Mouse (Mus musculus): ENCODE measurements around the gene Agps.

Agps gene

GRCm38 (mm10) chr2:75828931-75829610 lies 2.9 kb upstream of the Agps start:
- peak in 1 of 2 experiments; percentile 11 for DNase-seq (ENCODE audit: low spot score in 2 of 2)

GRCm38 (mm10) chr2:75830233-75830632 lies 1.7 kb upstream of the Agps start:
- no peak for DNase-seq (ENCODE audit: low spot score in 2 of 2)

- DNase-seq (ENCODE audit: low spot score in 2 of 2) = no peak
Measured at GRCm38 (mm10) chr2:75832781-75833180, 804 bp downstream of the Agps start.

- no peak for DNase-seq (ENCODE audit: low spot score in 2 of 2)
Measured at GRCm38 (mm10) chr2:75834492-75834891, 2.5 kb downstream of the Agps start.

DNA sequence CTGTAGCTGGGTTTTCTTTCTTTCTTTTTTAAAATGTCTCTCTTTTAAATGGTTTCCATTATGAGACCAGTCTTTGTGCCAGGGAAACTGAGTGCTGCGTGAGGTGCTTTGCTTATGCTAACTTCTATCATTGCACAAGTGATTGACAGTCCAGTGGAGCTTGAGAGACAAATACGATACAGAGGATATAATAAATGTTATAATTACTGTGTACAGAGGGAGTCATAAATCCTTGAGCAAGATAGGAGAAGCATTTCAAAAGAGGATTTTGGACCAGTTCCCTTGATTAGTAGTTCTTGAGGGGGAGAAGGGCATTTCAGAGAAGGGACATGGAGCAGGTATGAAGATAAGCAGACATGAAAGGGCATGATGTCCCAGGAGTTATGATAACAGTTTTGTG lies 10.3 kb downstream of the Agps start:
- DNase-seq (ENCODE audit: low spot score in 2 of 2) = no peak

DNA sequence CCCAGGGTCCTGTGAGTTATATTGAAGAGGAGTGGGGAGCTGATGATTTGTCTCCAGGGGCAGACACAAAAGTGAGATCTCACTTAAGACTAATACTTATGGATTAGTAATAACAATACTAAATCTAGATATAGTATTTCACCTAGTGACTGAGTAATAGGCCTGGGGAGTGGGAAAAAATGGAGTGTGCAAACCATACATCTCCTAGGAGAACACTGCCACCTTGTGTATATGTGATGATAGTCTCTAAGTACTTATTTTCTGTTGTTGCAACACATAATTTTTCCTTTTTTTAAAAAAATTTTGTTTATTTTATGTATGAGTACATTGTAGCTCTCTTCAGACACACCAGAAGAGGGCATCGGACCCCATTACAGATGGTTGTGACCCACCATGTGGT lies 15.7 kb downstream of the Agps start:
- DNase-seq (ENCODE audit: low spot score in 2 of 2) = no peak

DNA sequence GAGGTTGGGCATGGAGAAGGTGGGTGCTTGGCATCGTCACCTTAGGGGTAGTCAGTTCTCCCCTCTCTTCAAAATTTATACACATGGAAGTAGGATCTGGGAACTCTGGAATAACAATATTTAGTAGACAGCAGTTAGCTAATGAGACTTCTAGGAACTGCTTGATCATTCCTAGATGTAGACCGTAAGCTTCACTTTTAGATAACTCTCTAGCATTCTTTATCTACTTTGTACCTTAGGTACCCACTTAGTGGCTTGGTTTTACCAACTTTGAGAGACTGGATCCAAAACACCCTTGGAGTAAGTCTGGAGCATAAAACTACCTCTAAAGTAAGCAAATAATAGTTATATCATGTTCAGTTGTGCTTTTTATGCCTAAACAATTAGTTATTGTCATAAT lies 20.5 kb downstream of the Agps start:
- no peak for DNase-seq (ENCODE audit: low spot score in 2 of 2)

GRCm38 (mm10) chr2:75854136-75854535 lies 22.2 kb downstream of the Agps start:
- no peak for DNase-seq (ENCODE audit: low spot score in 2 of 2)

DNA sequence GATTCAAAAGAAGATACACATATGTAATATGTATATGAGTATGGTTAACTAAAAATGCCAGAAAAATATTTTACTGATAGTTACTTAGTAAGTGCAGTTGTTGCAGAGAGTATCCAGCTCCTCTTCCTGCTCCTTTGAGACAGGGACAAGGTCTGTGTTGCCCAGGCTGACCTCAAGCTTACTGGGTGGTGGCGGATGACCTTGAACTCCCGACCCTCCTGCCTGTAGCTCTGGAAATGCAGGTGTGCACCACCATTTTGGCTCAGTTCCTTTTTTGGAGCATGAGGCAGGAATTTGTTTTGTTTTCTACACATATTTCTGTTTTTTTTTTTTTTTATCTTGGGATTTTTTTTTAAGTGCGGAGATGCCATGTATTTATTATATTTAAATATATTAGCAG lies 29.1 kb downstream of the Agps start:
- DNase-seq (ENCODE audit: low spot score in 2 of 2) = no peak

- no peak for DNase-seq (ENCODE audit: low spot score in 2 of 2)
Measured at GRCm38 (mm10) chr2:75869604-75870003, 37.6 kb downstream of the Agps start.

GRCm38 (mm10) chr2:75874008-75874559 lies 42.1 kb downstream of the Agps start:
- DNase-seq (ENCODE audit: low spot score in 2 of 2) = no peak

- DNase-seq (ENCODE audit: low spot score in 2 of 2) = no peak
Measured at GRCm38 (mm10) chr2:75879791-75880190, 47.8 kb downstream of the Agps start.

- peak in 1 of 2 experiments; percentile 30 for DNase-seq (ENCODE audit: low spot score in 2 of 2)
Measured at GRCm38 (mm10) chr2:75883543-75883942, 51.6 kb downstream of the Agps start.

DNA sequence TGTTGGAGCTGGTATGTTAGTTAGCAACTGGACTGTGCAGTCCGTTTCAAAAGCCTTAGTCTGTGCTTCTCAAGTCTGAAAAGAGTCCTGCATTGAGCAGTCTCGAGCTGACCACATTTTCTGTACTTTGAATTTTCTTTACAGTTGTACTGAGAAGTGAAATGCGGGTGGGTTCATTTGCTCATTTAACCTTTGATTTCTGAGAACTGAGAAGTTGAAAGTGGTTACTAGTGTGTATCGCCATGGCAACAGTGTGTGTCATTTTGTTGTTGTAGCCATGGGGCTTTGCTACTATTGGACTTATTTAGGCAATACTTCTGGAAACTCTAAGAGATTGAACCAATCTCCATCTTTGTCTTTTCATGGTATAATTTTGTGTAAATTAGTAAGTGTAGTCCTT lies 60.0 kb downstream of the Agps start:
- no peak for DNase-seq (ENCODE audit: low spot score in 2 of 2)

DNA sequence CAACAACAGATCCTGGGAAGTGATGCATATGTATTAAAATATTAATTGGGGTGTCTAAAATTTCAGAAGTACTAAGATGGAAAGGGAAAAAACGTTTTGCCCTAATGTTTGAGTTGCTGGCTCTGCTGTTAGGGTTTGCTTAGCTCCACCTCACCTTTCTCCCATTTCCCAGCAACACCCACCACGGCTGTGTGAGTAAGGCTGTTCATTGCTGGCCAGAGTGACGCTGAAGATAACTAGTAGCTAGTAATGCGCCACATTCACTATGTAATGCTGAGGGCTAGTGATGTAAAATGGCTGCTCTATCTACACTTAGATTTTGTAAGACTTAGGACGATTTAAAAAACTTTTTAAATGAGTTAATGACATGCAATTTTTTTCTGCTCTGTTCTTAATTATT lies 63.7 kb downstream of the Agps start:
- no peak for DNase-seq (ENCODE audit: low spot score in 2 of 2)

GRCm38 (mm10) chr2:75900281-75900680 lies 68.3 kb downstream of the Agps start:
- no peak for DNase-seq (ENCODE audit: low spot score in 2 of 2)

- DNase-seq (ENCODE audit: low spot score in 2 of 2) = no peak
Measured at GRCm38 (mm10) chr2:75901869-75902268, 69.9 kb downstream of the Agps start.

- DNase-seq (ENCODE audit: low spot score in 2 of 2) = no peak
Measured at GRCm38 (mm10) chr2:75907142-75907541, 75.2 kb downstream of the Agps start.

GRCm38 (mm10) chr2:75915040-75915439 lies 83.1 kb downstream of the Agps start:
- no peak for DNase-seq (ENCODE audit: low spot score in 2 of 2)

DNA sequence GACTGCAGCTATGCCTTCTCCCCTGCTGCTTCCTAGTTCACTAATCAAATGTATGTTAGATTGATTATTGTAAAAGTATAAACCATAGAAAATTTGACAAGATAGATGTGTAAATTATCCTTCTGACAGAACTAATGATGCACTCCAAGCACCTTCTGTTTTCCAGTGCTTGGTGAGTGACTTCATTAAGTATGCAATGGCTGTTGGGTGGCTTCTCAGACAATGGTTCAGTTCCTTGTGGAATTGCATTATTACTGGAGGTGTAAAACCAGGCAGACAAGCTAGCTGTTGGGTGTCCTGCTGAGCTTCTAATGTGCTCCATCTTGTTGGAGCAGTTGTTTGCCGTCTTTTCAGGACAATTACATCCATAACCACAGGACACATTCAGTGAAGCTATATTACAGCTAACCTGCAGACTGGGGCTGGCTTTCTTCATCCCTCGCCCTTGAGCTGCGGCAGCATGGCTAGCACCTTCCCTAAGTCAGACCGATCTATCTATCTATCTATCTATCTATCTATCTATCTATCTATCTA lies 91.9 kb downstream of the Agps start:
- DNase-seq (ENCODE audit: low spot score in 2 of 2) = no peak

DNA sequence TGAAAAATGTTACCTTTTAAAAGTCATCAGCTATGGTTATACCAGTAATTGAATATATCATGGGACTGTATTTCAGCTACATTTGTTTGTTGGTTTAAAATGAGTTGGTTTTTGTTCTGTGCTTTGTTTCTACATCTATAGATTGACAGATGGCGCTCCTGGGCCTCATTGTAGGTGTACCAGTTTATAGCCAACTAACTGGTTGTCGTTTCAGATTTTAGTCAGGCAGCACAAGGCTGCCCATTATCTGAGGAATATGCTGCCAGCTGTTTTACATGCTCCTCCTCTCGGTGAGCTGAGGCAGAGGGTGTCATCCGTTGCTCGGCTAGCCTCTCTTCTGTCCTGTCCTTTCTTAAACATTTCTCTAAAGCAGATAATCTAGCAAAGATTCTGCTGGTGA lies 94.1 kb downstream of the Agps start:
- no peak for DNase-seq (ENCODE audit: low spot score in 2 of 2)

DNA sequence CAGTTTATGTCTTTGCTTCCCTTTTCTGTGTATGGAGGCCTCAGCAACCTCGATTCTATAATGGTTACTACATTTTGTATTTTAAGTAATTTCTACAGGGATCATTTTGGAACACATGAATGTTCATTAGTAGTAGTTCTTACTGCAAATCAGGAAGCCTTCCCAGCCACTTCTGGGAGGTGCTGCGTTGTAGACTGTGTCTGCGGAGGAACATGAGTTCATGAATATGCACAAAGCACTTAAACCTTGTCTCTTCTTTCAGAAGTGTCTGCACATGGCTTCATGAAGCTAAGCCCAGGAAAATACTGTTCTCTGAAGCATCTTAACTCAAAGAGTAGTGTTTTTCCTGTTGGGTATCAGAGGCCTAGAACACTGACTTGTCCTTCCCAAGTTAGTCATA lies 96.0 kb downstream of the Agps start:
- DNase-seq (ENCODE audit: low spot score in 2 of 2) = no peak

GRCm38 (mm10) chr2:75929141-75929540 lies 97.2 kb downstream of the Agps start:
- no peak for DNase-seq (ENCODE audit: low spot score in 2 of 2)
